Mouse (Mus musculus): ENCODE measurements around the gene 5031439G07Rik. TPM values are rescaled to one million over a fixed set of nuclear protein-coding genes. Genes with fewer than 3 reads are reported as not detected.
A peak's percentile ranks its signal among the peaks of the same experiment; 100 is the strongest.
"Not testable (repeated sequence)": the region's sequence is repeated elsewhere in the genome, so short reads cannot be mapped to it uniquely, and the experiment has no call there.

The 5031439G07Rik gene
- polyA plus RNA-seq, 1 experiment from 2014 or later: 14.1 TPM

- Histone ChIP-seq H3K27me3 (replicated peaks; ENCODE audit: control insufficient read depth, insufficient read depth, low read length) (no peaks in the 10 kb centered on the region), H3K9ac (ENCODE audit: low read length) (peak overlapping the region; percentile 94), H3K27ac (ENCODE audit: low read depth, low read length) (peak overlapping the region; percentile 94), H3K4me2 (ENCODE audit: low read length) (peak overlapping the region; percentile 89), H3K4me3 (ENCODE audit: low read depth, low read length) (peak overlapping the region; percentile 98), H3K4me1 (ENCODE audit: control insufficient read depth, insufficient read depth, low read length) (peaks cover 21% of the 10 kb centered on the region), H3K36me3 (ENCODE audit: control insufficient read depth, insufficient read depth, low read length) (peaks cover 14% of the 10 kb centered on the region), H3K9me3 (replicated peaks; ENCODE audit: control insufficient read depth, low read length) (no peaks in the 10 kb centered on the region)
- ATAC-seq: peak; percentile 79
- peak; percentile 16 for DNase-seq (ENCODE audit: low spot score)
- 0% methylated on average over 68 of the region's 68 CpGs for WGBS
Measured at GRCm38 (mm10) chr15:84923508-84924181, 64.7 kb downstream of the 5031439G07Rik start.

- Histone ChIP-seq H3K9me3 (replicated peaks; ENCODE audit: control insufficient read depth, low read length) (no peaks in the 10 kb centered on the region), H3K4me1 (ENCODE audit: control insufficient read depth, insufficient read depth, low read length) (peaks cover 21% of the 10 kb centered on the region), H3K4me2 (ENCODE audit: low read length) (peak within 1 kb of the TSS; percentile 89), H3K27me3 (replicated peaks; ENCODE audit: control insufficient read depth, insufficient read depth, low read length) (no peaks in the 10 kb centered on the region), H3K36me3 (ENCODE audit: control insufficient read depth, insufficient read depth, low read length) (peaks cover 9% of the 10 kb centered on the region), H3K9ac (ENCODE audit: low read length) (peak within 1 kb of the TSS; percentile 94), H3K4me3 (ENCODE audit: low read depth, low read length) (peak within 1 kb of the TSS; percentile 98), H3K27ac (ENCODE audit: low read depth, low read length) (peak within 1 kb of the TSS; percentile 94)
- peak; percentile 99 for DNase-seq (ENCODE audit: low spot score)
- under 1% methylated on average over 60 of the region's 60 CpGs for WGBS
- ATAC-seq: peak; percentile 91
Measured at GRCm38 (mm10) chr15:84922884-84923507, 65.4 kb downstream of the 5031439G07Rik start, which contains the start of gene Nup50. TSS of gene Nup50 (plus strand) at chr15:84923411.

GRCm38 (mm10) chr15:84919938-84920337 lies 68.4 kb downstream of the 5031439G07Rik start, which contains the start of gene Gm29666:
TSS of gene Gm29666 (minus strand) at chr15:84920038.
- H3K4me3 ChIP-seq (ENCODE audit: low read depth, low read length): no peak within 1 kb of the TSS
- H3K27ac ChIP-seq (ENCODE audit: low read depth, low read length): no peak within 1 kb of the TSS
- H3K36me3 ChIP-seq (ENCODE audit: control insufficient read depth, insufficient read depth, low read length): no peaks in the 10 kb centered on the region
- no peak within 1 kb of the TSS for H3K4me2 ChIP-seq (ENCODE audit: low read length)
- DNase-seq (ENCODE audit: low spot score): no peak
- H3K9ac ChIP-seq (ENCODE audit: low read length): no peak within 1 kb of the TSS
- peaks cover 12% of the 10 kb centered on the region for H3K4me1 ChIP-seq (ENCODE audit: control insufficient read depth, insufficient read depth, low read length)
- H3K27me3 ChIP-seq (replicated peaks; ENCODE audit: control insufficient read depth, insufficient read depth, low read length): no peaks in the 10 kb centered on the region
- H3K9me3 ChIP-seq (replicated peaks; ENCODE audit: control insufficient read depth, low read length): no peaks in the 10 kb centered on the region
- ATAC-seq: no peak
- WGBS: 95% methylated on average over 3 of the region's 3 CpGs

GRCm38 (mm10) chr15:84913201-84913600 lies 75.2 kb downstream of the 5031439G07Rik start:
- WGBS: 72% methylated on average over 3 of the region's 3 CpGs
- H3K27ac ChIP-seq (ENCODE audit: low read depth, low read length): no peak overlapping the region

GRCm38 (mm10) chr15:84903843-84904385 lies 84.4 kb downstream of the 5031439G07Rik start:
- Histone ChIP-seq H3K4me2 (ENCODE audit: low read length) (no peak overlapping the region), H3K27me3 (replicated peaks; ENCODE audit: control insufficient read depth, insufficient read depth, low read length) (no peaks in the 10 kb centered on the region), H3K36me3 (ENCODE audit: control insufficient read depth, insufficient read depth, low read length) (no peaks in the 10 kb centered on the region), H3K27ac (ENCODE audit: low read depth, low read length) (no peak overlapping the region), H3K9ac (ENCODE audit: low read length) (no peak overlapping the region), H3K4me3 (ENCODE audit: low read depth, low read length) (no peak overlapping the region), H3K9me3 (replicated peaks; ENCODE audit: control insufficient read depth, low read length) (no peaks in the 10 kb centered on the region), H3K4me1 (ENCODE audit: control insufficient read depth, insufficient read depth, low read length) (no peaks in the 10 kb centered on the region)
- 75% methylated on average over 7 of the region's 7 CpGs for WGBS
- ATAC-seq (no peak), DNase-seq (ENCODE audit: low spot score) (no peak)

More at GRCm38 (mm10) chr15:84913201-84913600, 75.2 kb downstream of the 5031439G07Rik start:
- no peaks in the 10 kb centered on the region for H3K27me3 ChIP-seq (replicated peaks; ENCODE audit: control insufficient read depth, insufficient read depth, low read length)
- H3K9me3 ChIP-seq (replicated peaks; ENCODE audit: control insufficient read depth, low read length): no peaks in the 10 kb centered on the region
- no peaks in the 10 kb centered on the region for H3K36me3 ChIP-seq (ENCODE audit: control insufficient read depth, insufficient read depth, low read length)
- no peak overlapping the region for H3K9ac ChIP-seq (ENCODE audit: low read length)
- H3K4me2 ChIP-seq (ENCODE audit: low read length): no peak overlapping the region
- DNase-seq (ENCODE audit: low spot score) (peak; percentile 39), ATAC-seq (no peak)
- no peaks in the 10 kb centered on the region for H3K4me1 ChIP-seq (ENCODE audit: control insufficient read depth, insufficient read depth, low read length)
- no peak overlapping the region for H3K4me3 ChIP-seq (ENCODE audit: low read depth, low read length)

- WGBS: 10% methylated on average over 7 of the region's 7 CpGs
- Histone ChIP-seq H3K4me3 (ENCODE audit: low read depth, low read length) (no peak overlapping the region), H3K9ac (ENCODE audit: low read length) (peak overlapping the region; percentile 35; the same call in 1 of the 2 replicates), H3K27me3 (replicated peaks; ENCODE audit: control insufficient read depth, insufficient read depth, low read length) (no peaks in the 10 kb centered on the region), H3K36me3 (ENCODE audit: control insufficient read depth, insufficient read depth, low read length) (no peaks in the 10 kb centered on the region), H3K27ac (ENCODE audit: low read depth, low read length) (peak overlapping the region; percentile 52), H3K4me1 (ENCODE audit: control insufficient read depth, insufficient read depth, low read length) (peaks cover 12% of the 10 kb centered on the region; the same call in 1 of the 2 replicates), H3K4me2 (ENCODE audit: low read length) (peak overlapping the region; percentile 28; the same call in 1 of the 2 replicates), H3K9me3 (replicated peaks; ENCODE audit: control insufficient read depth, low read length) (no peaks in the 10 kb centered on the region)
- peak; percentile 88 for DNase-seq (ENCODE audit: low spot score)
- peak; percentile 88; the same call in 1 of the 2 replicates for ATAC-seq
Measured at GRCm38 (mm10) chr15:84898077-84898476, 90.3 kb downstream of the 5031439G07Rik start.

- no peak overlapping the region for H3K9ac ChIP-seq (ENCODE audit: low read length)
- ATAC-seq (no peak), DNase-seq (ENCODE audit: low spot score) (no peak)
- peaks cover 12% of the 10 kb centered on the region; the same call in 1 of the 2 replicates for H3K4me1 ChIP-seq (ENCODE audit: control insufficient read depth, insufficient read depth, low read length)
- no peak overlapping the region for H3K4me3 ChIP-seq (ENCODE audit: low read depth, low read length)
- H3K36me3 ChIP-seq (ENCODE audit: control insufficient read depth, insufficient read depth, low read length): no peaks in the 10 kb centered on the region
- H3K9me3 ChIP-seq (replicated peaks; ENCODE audit: control insufficient read depth, low read length): no peaks in the 10 kb centered on the region
- H3K27ac ChIP-seq (ENCODE audit: low read depth, low read length): no peak overlapping the region
- WGBS: 88% methylated on average over 1 of the region's 1 CpGs
- no peak overlapping the region for H3K4me2 ChIP-seq (ENCODE audit: low read length)
- no peaks in the 10 kb centered on the region for H3K27me3 ChIP-seq (replicated peaks; ENCODE audit: control insufficient read depth, insufficient read depth, low read length)
Measured at GRCm38 (mm10) chr15:84896664-84897063, 91.7 kb downstream of the 5031439G07Rik start.

- not testable (repeated sequence) for H3K4me3 ChIP-seq (ENCODE audit: low read depth, low read length); H3K9me3 ChIP-seq (replicated peaks; ENCODE audit: control insufficient read depth, low read length); DNase-seq (ENCODE audit: low spot score); H3K4me2 ChIP-seq (ENCODE audit: low read length); H3K9ac ChIP-seq (ENCODE audit: low read length); ATAC-seq; H3K27ac ChIP-seq (ENCODE audit: low read depth, low read length); H3K27me3 ChIP-seq (replicated peaks; ENCODE audit: control insufficient read depth, insufficient read depth, low read length); H3K36me3 ChIP-seq (ENCODE audit: control insufficient read depth, insufficient read depth, low read length)
- peaks cover 12% of the 10 kb centered on the region; the same call in 1 of the 2 replicates for H3K4me1 ChIP-seq (ENCODE audit: control insufficient read depth, insufficient read depth, low read length)
- WGBS: 83% methylated on average over 10 of the region's 10 CpGs
Measured at GRCm38 (mm10) chr15:84896216-84896615, 92.1 kb downstream of the 5031439G07Rik start.

All from forebrain, embryonic 14.5 days (tissue).